Mouse (Mus musculus): Measurements from ENCODE around the gene Pmepa1.

GRCm38 (mm10) chr2:173321754-173322153 lies 45.4 kb upstream of the Pmepa1 start:
- TF ChIP-seq CTCF (IDR thresholded peaks at IDR 0.05; ENCODE audit: extremely low read depth, insufficient read depth, insufficient read length, insufficient replicate concordance) (no peak), POLR2A (IDR thresholded peaks at IDR 0.05; ENCODE audit: low read depth, low read length) (no peak)
